Comparison of ENCODE assay signal across 8 mouse cellular contexts in the genomic region with DNA sequence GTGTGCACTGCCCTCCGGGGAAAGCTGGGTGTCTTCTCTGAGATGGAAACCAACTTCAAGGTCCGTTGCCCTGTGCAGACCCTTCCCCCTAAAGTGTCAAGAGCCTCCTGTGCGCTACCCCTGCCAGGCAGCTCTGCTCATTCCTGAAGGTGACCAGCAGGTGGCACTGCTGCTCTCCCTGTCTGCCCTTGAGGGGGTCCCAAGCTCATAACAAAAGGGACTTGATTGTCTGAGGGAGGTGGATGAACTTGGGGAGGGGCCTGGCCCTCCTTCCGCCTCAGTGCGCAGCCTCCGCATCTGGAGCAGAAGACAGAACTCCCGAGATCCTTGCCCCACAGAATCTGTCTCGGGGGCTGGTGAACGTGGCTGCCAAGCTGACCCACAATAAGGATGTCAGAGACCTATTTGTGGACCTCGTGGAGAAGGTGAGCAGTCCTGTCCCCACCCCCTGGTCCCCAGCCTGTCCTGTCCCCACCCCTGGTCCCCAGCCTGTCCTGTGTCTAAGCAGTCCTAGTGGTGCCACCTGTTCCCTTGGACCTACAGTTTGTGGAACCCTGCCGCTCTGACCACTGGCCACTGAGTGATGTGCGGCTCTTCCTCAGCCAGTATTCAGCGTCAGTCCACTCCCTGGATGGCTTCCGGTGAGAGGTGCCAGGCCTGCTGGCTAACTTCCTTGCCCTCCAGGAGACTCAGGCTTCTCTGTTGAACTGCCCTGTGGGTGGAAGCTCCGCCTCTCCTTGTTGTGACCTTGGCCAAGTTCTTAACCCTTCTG. TPM values are rescaled to one million over a fixed set of nuclear protein-coding genes. Genes with fewer than 3 reads are reported as not detected.
DNase-seq lines count a peak whose midpoint lies in the region; ATAC-seq and TF ChIP-seq lines count a peak whose summit lies in the region.

No protein-coding gene starts in this region.

- H3K36me3 ChIP-seq in embryonic facial prominence, embryonic 15.5 days, result peaks cover 56% of the 10 kb centered on the region
- peaks cover 64% of the 10 kb centered on the region for H3K36me3 ChIP-seq in hindbrain, embryonic 13.5 days
- peaks cover 60% of the 10 kb centered on the region for H3K36me3 ChIP-seq in limb, embryonic 15.5 days
- H3K36me3 ChIP-seq in neural tube, embryonic 11.5 days (ENCODE audit: control insufficient read depth, insufficient read depth, low read length), result peaks cover 12% of the 10 kb centered on the region

- peak overlapping the region; percentile 46 for H3K4me2 ChIP-seq in embryonic facial prominence, embryonic 15.5 days (replicated peaks)
- H3K4me2 ChIP-seq in hindbrain, embryonic 13.5 days, result peak overlapping the region; percentile 60
- peak overlapping the region; percentile 28 for H3K4me2 ChIP-seq in limb, embryonic 15.5 days
- H3K4me2 ChIP-seq in neural tube, embryonic 11.5 days (ENCODE audit: low read depth), result peak overlapping the region; percentile 36

- peaks cover 32% of the 10 kb centered on the region for H3K4me1 ChIP-seq in embryonic facial prominence, embryonic 15.5 days
- H3K4me1 ChIP-seq in hindbrain, embryonic 13.5 days (replicated peaks), result peaks cover 40% of the 10 kb centered on the region
- peaks cover 27% of the 10 kb centered on the region for H3K4me1 ChIP-seq in limb, embryonic 15.5 days
- H3K4me1 ChIP-seq in neural tube, embryonic 11.5 days (ENCODE audit: control insufficient read depth, insufficient read depth, low read length), result peaks cover 8% of the 10 kb centered on the region

- peak overlapping the region; percentile 30 for H3K4me3 ChIP-seq in layer of hippocampus, adult 2 months
- H3K4me3 ChIP-seq in embryonic facial prominence, embryonic 15.5 days (replicated peaks), result peak overlapping the region; percentile 31
- peak overlapping the region; percentile 37 for H3K4me3 ChIP-seq in hindbrain, embryonic 13.5 days
- peak overlapping the region; percentile 19 for H3K4me3 ChIP-seq in limb, embryonic 15.5 days
- H3K4me3 ChIP-seq in neural tube, embryonic 11.5 days (ENCODE audit: low read depth, low read length), result peak overlapping the region; percentile 22

- H3K9me3 ChIP-seq in embryonic facial prominence, embryonic 15.5 days (replicated peaks), result no peaks in the 10 kb centered on the region
- H3K9me3 ChIP-seq in hindbrain, embryonic 13.5 days, result no peaks in the 10 kb centered on the region
- no peaks in the 10 kb centered on the region for H3K9me3 ChIP-seq in limb, embryonic 15.5 days
- no peaks in the 10 kb centered on the region for H3K9me3 ChIP-seq in neural tube, embryonic 11.5 days (ENCODE audit: control insufficient read depth, low read length)

- H3K27me3 ChIP-seq in embryonic facial prominence, embryonic 15.5 days, result peaks cover 2% of the 10 kb centered on the region; the same call in 1 of the 2 replicates
- H3K27me3 ChIP-seq in hindbrain, embryonic 13.5 days, result peaks cover 5% of the 10 kb centered on the region
- H3K27me3 ChIP-seq in limb, embryonic 15.5 days, result no peaks in the 10 kb centered on the region
- H3K27me3 ChIP-seq in neural tube, embryonic 11.5 days (ENCODE audit: control insufficient read depth, insufficient read depth, low read length), result no peaks in the 10 kb centered on the region

- peak overlapping the region; percentile 15; the same call in 1 of the 2 replicates for H3K9ac ChIP-seq in embryonic facial prominence, embryonic 15.5 days
- peak overlapping the region; percentile 76 for H3K9ac ChIP-seq in hindbrain, embryonic 13.5 days
- H3K9ac ChIP-seq in limb, embryonic 15.5 days, result no peak overlapping the region
- peak overlapping the region; percentile 31; the same call in 1 of the 2 replicates for H3K9ac ChIP-seq in neural tube, embryonic 11.5 days (ENCODE audit: low read length)

- WGBS in embryonic facial prominence, embryonic 15.5 days, result 35% methylated on average over 15 of the region's 15 CpGs
- WGBS in hindbrain, embryonic 13.5 days, result 38% methylated on average over 15 of the region's 15 CpGs
- 41% methylated on average over 15 of the region's 15 CpGs for whole genome bisulfite sequencing in limb, embryonic 15.5 days
- WGBS in neural tube, embryonic 11.5 days, result 52% methylated on average over 15 of the region's 15 CpGs

- DNase-seq in layer of hippocampus, adult 2 months (ENCODE audit: low spot score in 2 of 2), result peak in 1 of 2 experiments; percentile 68
- DNase-seq in layer of hippocampus, adult 11-12 months (ENCODE audit: low spot score), result no peak
- peak; percentile 66 for DNase-seq in adrenal gland, postnatal 10 days
- peak; percentile 83 for DNase-seq in neural tube, embryonic 11.5 days (ENCODE audit: low spot score)
- no peak for DNase-seq in frontal cortex, postnatal 14 days (ENCODE audit: low spot score in 2 of 2)

- peak; percentile 29; the same call in 1 of the 2 replicates for ATAC-seq in embryonic facial prominence, embryonic 15.5 days (ENCODE audit: insufficient number of reproducible peaks, low FRiP score, low TSS enrichment, low read depth)
- peak; percentile 43 for ATAC-seq in hindbrain, embryonic 13.5 days (ENCODE audit: low FRiP score)
- no peak; the same call in 1 of the 2 replicates for ATAC-seq in limb, embryonic 15.5 days (ENCODE audit: insufficient number of reproducible peaks, low FRiP score, low TSS enrichment, low read depth)
- peak; percentile 43; the same call in 1 of the 2 replicates for ATAC-seq in neural tube, embryonic 11.5 days (ENCODE audit: insufficient read depth, low FRiP score, low TSS enrichment)

- TF ChIP-seq CTCF in layer of hippocampus, adult 2 months (conservative IDR thresholded peaks at IDR 0.05), result peak; percentile 96

- H3K27ac ChIP-seq in layer of hippocampus, adult 2 months, result peak overlapping the region; percentile 72
- H3K27ac ChIP-seq in embryonic facial prominence, embryonic 15.5 days (replicated peaks), result peak overlapping the region; percentile 40
- peak overlapping the region; percentile 74 for H3K27ac ChIP-seq in hindbrain, embryonic 13.5 days
- H3K27ac ChIP-seq in limb, embryonic 15.5 days, result 0 out of 2 replicates have a peak overlapping the region, but pooled peaks have one; percentile 47
- H3K27ac ChIP-seq in neural tube, embryonic 11.5 days (ENCODE audit: low read depth, low read length), result peak overlapping the region; percentile 20; the same call in 1 of the 2 replicates

RNA-seq across cellular contexts. Expression of gene Fibp, which starts 3.6 kb away (rescaled TPM):
- 10 to 100 TPM; 87.2 to 89.6 TPM for total RNA-seq in layer of hippocampus, adult 2 months (2021)
- 10 to 100 TPM; 74.9 to 99.3 TPM for total RNA-seq in adrenal gland, postnatal 10 days (2021)
- 114 and 125 TPM in 2 replicates for polyA plus RNA-seq in embryonic facial prominence, embryonic 15.5 days (2015; fragmentation: Nextera tagmentation; extraction: Ambion mirVana)
- 169 and 179 TPM in 2 replicates for polyA plus RNA-seq in hindbrain, embryonic 13.5 days (2015; fragmentation: Nextera tagmentation; extraction: Ambion mirVana)
- polyA plus RNA-seq in limb, embryonic 15.5 days (2015; fragmentation: Nextera tagmentation; extraction: Ambion mirVana), result 99.3 and 105 TPM in 2 replicates
- 110 and 119 TPM in 2 replicates for polyA plus RNA-seq in neural tube, embryonic 11.5 days (2014; fragmentation: Nextera tagmentation; extraction: Ambion mirVana)

RNA-seq across cellular contexts. Expression of gene Ctsw, which starts 4.3 kb away (rescaled TPM):
- total RNA-seq in layer of hippocampus, adult 2 months (2021), result under 1 TPM in 1 of 2 experiments, not detected in 1; 0.31 TPM
- total RNA-seq in adrenal gland, postnatal 10 days (2021), result 1 to 10 TPM; 1.4 to 1.8 TPM
- 1.4 and 2.8 TPM in 2 replicates for polyA plus RNA-seq in embryonic facial prominence, embryonic 15.5 days (2015; fragmentation: Nextera tagmentation; extraction: Ambion mirVana)
- polyA plus RNA-seq in hindbrain, embryonic 13.5 days (2015; fragmentation: Nextera tagmentation; extraction: Ambion mirVana), result 5.0 and 5.8 TPM in 2 replicates
- 0.82 and 1.7 TPM in 2 replicates for polyA plus RNA-seq in limb, embryonic 15.5 days (2015; fragmentation: Nextera tagmentation; extraction: Ambion mirVana)
- 1.7 and 3.6 TPM in 2 replicates for polyA plus RNA-seq in neural tube, embryonic 11.5 days (2014; fragmentation: Nextera tagmentation; extraction: Ambion mirVana)

RNA-seq across cellular contexts. Expression of gene Ccdc85b, which starts 6.3 kb away (rescaled TPM):
- total RNA-seq in layer of hippocampus, adult 2 months (2021), result 10 to 100 TPM; 31.5 to 33.9 TPM
- total RNA-seq in adrenal gland, postnatal 10 days (2021), result 10 to 100 TPM in 1 of 2 experiments, 1 to 10 TPM in 1; 9.4 to 11.5 TPM
- 8.0 and 8.9 TPM in 2 replicates for polyA plus RNA-seq in embryonic facial prominence, embryonic 15.5 days (2015; fragmentation: Nextera tagmentation; extraction: Ambion mirVana)
- 9.6 and 10.2 TPM in 2 replicates for polyA plus RNA-seq in hindbrain, embryonic 13.5 days (2015; fragmentation: Nextera tagmentation; extraction: Ambion mirVana)
- polyA plus RNA-seq in limb, embryonic 15.5 days (2015; fragmentation: Nextera tagmentation; extraction: Ambion mirVana), result 6.6 and 6.9 TPM in 2 replicates
- polyA plus RNA-seq in neural tube, embryonic 11.5 days (2014; fragmentation: Nextera tagmentation; extraction: Ambion mirVana), result 7.9 and 8.3 TPM in 2 replicates

RNA-seq across cellular contexts. Expression of gene Efemp2, which starts 9.8 kb away (rescaled TPM):
- 10 to 100 TPM; 13.2 to 14.1 TPM for total RNA-seq in layer of hippocampus, adult 2 months (2021)
- total RNA-seq in adrenal gland, postnatal 10 days (2021), result 10 to 100 TPM; 48.8 to 50.9 TPM
- 219 and 226 TPM in 2 replicates for polyA plus RNA-seq in embryonic facial prominence, embryonic 15.5 days (2015; fragmentation: Nextera tagmentation; extraction: Ambion mirVana)
- 45.6 and 48.7 TPM in 2 replicates for polyA plus RNA-seq in hindbrain, embryonic 13.5 days (2015; fragmentation: Nextera tagmentation; extraction: Ambion mirVana)
- 221 and 223 TPM in 2 replicates for polyA plus RNA-seq in limb, embryonic 15.5 days (2015; fragmentation: Nextera tagmentation; extraction: Ambion mirVana)
- polyA plus RNA-seq in neural tube, embryonic 11.5 days (2014; fragmentation: Nextera tagmentation; extraction: Ambion mirVana), result 55.5 and 55.6 TPM in 2 replicates

RNA-seq across cellular contexts. Expression of gene Fosl1, which starts 16.6 kb away (rescaled TPM):
- total RNA-seq in layer of hippocampus, adult 2 months (2021), result not detected
- total RNA-seq in adrenal gland, postnatal 10 days (2021), result under 1 TPM in 1 of 2 experiments, not detected in 1; 0.18 TPM
- polyA plus RNA-seq in embryonic facial prominence, embryonic 15.5 days (2015; fragmentation: Nextera tagmentation; extraction: Ambion mirVana), result not detected in 2 replicates
- 0.48 TPM in 1 of 2 replicates, not detected in the other for polyA plus RNA-seq in hindbrain, embryonic 13.5 days (2015; fragmentation: Nextera tagmentation; extraction: Ambion mirVana)
- polyA plus RNA-seq in limb, embryonic 15.5 days (2015; fragmentation: Nextera tagmentation; extraction: Ambion mirVana), result not detected in 2 replicates
- not detected in 2 replicates for polyA plus RNA-seq in neural tube, embryonic 11.5 days (2014; fragmentation: Nextera tagmentation; extraction: Ambion mirVana)

Comparison
In these comparisons a context has a peak if more than half of its experiments do, and no peak if none do; other contexts are left out.
1. DNase-seq: peak in adrenal gland, postnatal 10 days (single experiment) and neural tube, embryonic 11.5 days (single experiment); none in layer of hippocampus, adult 11-12 months (single experiment) and frontal cortex, postnatal 14 days (0 of 2).
2. H3K27ac ChIP-seq: peak in every context shown above with its lines; median percentile 74 in hindbrain, embryonic 13.5 days; 72 in layer of hippocampus, adult 2 months; 47 in limb, embryonic 15.5 days; 40 in embryonic facial prominence, embryonic 15.5 days; 20 in neural tube, embryonic 11.5 days.
3. Peak in every context shown above with its lines, with median percentiles within 50 percentile points of each other: H3K4me3 ChIP-seq and H3K4me2 ChIP-seq.